Mouse (Mus musculus): ENCODE measurements around the gene Irf2bp2.
"Not testable (repeated sequence)": the region's sequence is repeated elsewhere in the genome, so short reads cannot be mapped to it uniquely, and the experiment has no call there.

The Irf2bp2 gene

GRCm38 (mm10) chr8:126603241-126603947 lies 9.6 kb upstream of the Irf2bp2 start:
- DNase-seq (ENCODE audit: extremely low read depth, low read depth, low spot score) = no peak

- DNase-seq (ENCODE audit: extremely low read depth, low read depth, low spot score) = no peak
These were observed 8.9 kb upstream of the Irf2bp2 start for GRCm38 (mm10) chr8:126602641-126603040.

- DNase-seq (ENCODE audit: extremely low read depth, low read depth, low spot score) = no peak
These were observed 7.5 kb upstream of the Irf2bp2 start for GRCm38 (mm10) chr8:126601325-126601724.

- no peak for DNase-seq (ENCODE audit: extremely low read depth, low read depth, low spot score)
These were observed 7.0 kb upstream of the Irf2bp2 start for GRCm38 (mm10) chr8:126600816-126601243.

GRCm38 (mm10) chr8:126600388-126600787 lies 6.6 kb upstream of the Irf2bp2 start:
- DNase-seq (ENCODE audit: extremely low read depth, low read depth, low spot score) = not testable (repeated sequence)

GRCm38 (mm10) chr8:126599297-126599696 lies 5.5 kb upstream of the Irf2bp2 start:
- no peak for DNase-seq (ENCODE audit: extremely low read depth, low read depth, low spot score)

- no peak for DNase-seq (ENCODE audit: extremely low read depth, low read depth, low spot score)
These were observed 4.4 kb upstream of the Irf2bp2 start for GRCm38 (mm10) chr8:126598218-126598617.

GRCm38 (mm10) chr8:126596721-126597120 lies 2.9 kb upstream of the Irf2bp2 start:
- no peak for DNase-seq (ENCODE audit: extremely low read depth, low read depth, low spot score)

GRCm38 (mm10) chr8:126596097-126596634 lies 2.4 kb upstream of the Irf2bp2 start:
- DNase-seq (ENCODE audit: extremely low read depth, low read depth, low spot score) = peak; percentile 98

GRCm38 (mm10) chr8:126595204-126596061 lies 1.6 kb upstream of the Irf2bp2 start:
- DNase-seq (ENCODE audit: extremely low read depth, low read depth, low spot score) = peak; percentile 96

GRCm38 (mm10) chr8:126594481-126595000 lies 755 bp upstream of the Irf2bp2 start:
- DNase-seq (ENCODE audit: extremely low read depth, low read depth, low spot score) = peak; percentile 89

- DNase-seq (ENCODE audit: extremely low read depth, low read depth, low spot score) = no peak
These were observed 815 bp downstream of the Irf2bp2 start for GRCm38 (mm10) chr8:126592771-126593571.

- DNase-seq (ENCODE audit: extremely low read depth, low read depth, low spot score) = no peak
These were observed 1.4 kb downstream of the Irf2bp2 start for GRCm38 (mm10) chr8:126592381-126592770.

- no peak for DNase-seq (ENCODE audit: extremely low read depth, low read depth, low spot score)
These were observed 1.9 kb downstream of the Irf2bp2 start for GRCm38 (mm10) chr8:126591821-126592268.

GRCm38 (mm10) chr8:126591141-126591820 lies 2.5 kb downstream of the Irf2bp2 start:
- DNase-seq (ENCODE audit: extremely low read depth, low read depth, low spot score) = no peak

GRCm38 (mm10) chr8:126590599-126590998 lies 3.2 kb downstream of the Irf2bp2 start:
- no peak for DNase-seq (ENCODE audit: extremely low read depth, low read depth, low spot score)

GRCm38 (mm10) chr8:126590024-126590529 lies 3.7 kb downstream of the Irf2bp2 start:
- DNase-seq (ENCODE audit: extremely low read depth, low read depth, low spot score) = no peak

- DNase-seq (ENCODE audit: extremely low read depth, low read depth, low spot score) = no peak
These were observed 4.2 kb downstream of the Irf2bp2 start for GRCm38 (mm10) chr8:126589507-126590023.

- no peak for DNase-seq (ENCODE audit: extremely low read depth, low read depth, low spot score)
These were observed 4.9 kb downstream of the Irf2bp2 start for GRCm38 (mm10) chr8:126588636-126589506.

All from fat pad, adult 2 months (tissue).